Mouse (Mus musculus) spleen, adult 12 weeks (tissue): ENCODE data around the gene Gm2030.
"Not testable (repeated sequence)": the region's sequence is repeated elsewhere in the genome, so short reads cannot be mapped to it uniquely, and the experiment has no call there.

Source experiments
- DNase-seq: peaks from one replicate; pipeline ENCODE4 v3.0.0; 2022; ENCODE audit warnings: low spot score

Gm2030 gene

DNA sequence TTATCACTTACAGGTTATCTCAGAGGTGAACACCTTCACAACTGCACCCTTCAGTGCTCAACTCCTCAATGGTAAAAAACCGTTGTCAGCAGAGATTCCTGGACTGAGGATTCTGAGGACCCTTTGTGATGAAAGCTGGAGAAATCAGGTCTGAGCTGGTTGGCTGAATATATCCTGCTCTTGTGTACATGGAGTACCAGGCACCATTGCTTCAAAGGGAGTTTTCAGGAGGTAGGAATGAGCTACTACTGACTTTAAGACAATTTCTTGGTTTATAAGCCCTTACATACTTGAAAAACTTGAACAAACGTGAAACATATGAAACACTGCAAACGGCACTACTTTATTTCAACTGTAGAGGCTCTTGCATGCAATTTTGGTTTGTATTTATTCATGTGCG, at the start of gene Gm2030:
Gm2030 (minus strand) TSS at position 101 of the 400 bp plus-strand sequence.
- DNase-seq: not testable (repeated sequence)
